Mouse (Mus musculus) spleen, adult 2 months (tissue): ENCODE measurements around the gene Tenm4.

Experiments used
- CTCF ChIP-seq: fragments of 200-500 bp; IDR thresholded peaks from 2 replicates; pipeline ENCODE4 v1.5.1; 2011; ENCODE audit warnings: mild to moderate bottlenecking, inconsistent platforms; ENCODE audit not compliant: insufficient read depth, insufficient read length, insufficient replicate concordance; ENCODE audit errors: extremely low read depth
- POLR2A ChIP-seq: fragments of 200-500 bp; IDR thresholded peaks from 2 replicates; pipeline ENCODE4 v1.6.1; 2011; ENCODE audit warnings: low read depth, low read length, inconsistent platforms

DNA sequence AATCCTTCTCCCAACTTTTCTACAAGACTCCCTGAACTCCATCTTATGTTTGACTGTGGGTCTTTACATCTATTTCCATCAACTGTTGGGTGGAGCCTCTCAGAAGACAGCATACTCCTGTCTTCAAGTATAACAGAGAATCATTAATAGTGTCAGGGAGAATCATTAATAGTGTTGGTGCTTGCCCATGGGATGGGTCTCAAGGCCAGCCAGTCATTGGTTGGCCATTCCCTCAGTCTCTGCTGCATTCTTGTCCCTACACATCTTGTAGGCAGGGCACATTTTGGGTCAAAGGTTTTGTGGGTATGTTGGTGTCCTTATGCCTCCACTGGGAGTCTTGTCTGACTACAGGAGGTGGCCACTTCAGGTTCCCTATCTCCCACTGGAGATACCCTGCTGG lies 91.1 kb downstream of the Tenm4 start:
- TF ChIP-seq POLR2A = no peak
- no peak for TF ChIP-seq CTCF
